Mouse (Mus musculus) left cerebral cortex, adult 18-20 months (tissue): ENCODE data around the gene Abcb9. TPM values are rescaled to one million over a fixed set of nuclear protein-coding genes. Genes with fewer than 3 reads are reported as not detected.

ENCODE experiments used
- DNase-seq, 2 experiments: peaks; one replicate each; pipeline ENCODE4 v3.0.0; 2021 to 2022; ENCODE audit warnings: low spot score in 2 of 2, mixed read lengths in 1 of 2
- total RNA-seq, 2 experiments: library from RNA; stranded (reverse); gene quantifications; 2 replicates each; pipeline ENCODE4 v1.2.3; 2021

Abcb9 gene
- total RNA-seq, 2 experiments from 2014 or later = 53.1 to 57.1 TPM

DNA sequence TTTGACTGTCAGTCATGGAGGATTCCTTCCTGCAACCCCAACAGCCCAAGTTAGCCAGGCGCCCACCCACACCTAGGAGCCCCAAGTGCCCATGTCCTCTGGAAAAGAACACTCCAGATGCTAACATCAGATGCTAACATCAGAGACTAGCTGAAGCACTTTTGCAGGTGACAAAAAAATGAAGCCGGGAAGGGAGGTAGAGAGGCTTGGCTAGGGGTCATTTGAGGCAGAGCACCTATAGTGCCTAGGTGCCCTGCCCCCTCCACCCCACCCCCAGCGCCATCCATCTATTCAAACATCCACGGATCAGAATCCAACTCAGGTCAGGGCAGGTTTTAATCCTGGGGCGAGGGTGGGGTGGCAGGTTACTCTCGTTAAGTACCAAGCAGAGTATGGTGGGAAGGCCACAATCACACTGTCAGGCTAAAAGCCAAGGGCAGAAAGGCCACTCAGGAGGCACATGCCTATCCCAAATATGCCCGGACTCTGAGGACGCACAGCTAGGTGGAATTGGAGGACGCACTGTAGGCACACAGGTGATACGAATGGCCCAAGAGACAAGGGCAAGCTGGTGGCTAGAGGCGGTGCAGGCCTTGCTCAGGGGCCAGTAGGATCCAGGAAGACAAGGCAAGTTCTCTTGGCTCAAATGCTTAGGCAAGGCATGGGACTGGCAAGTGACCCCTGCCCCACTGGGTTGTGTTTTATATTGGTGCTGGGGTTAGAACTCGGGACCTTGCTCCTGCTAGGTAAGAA, 1.6 kb downstream of the Abcb9 start:
- no peak for DNase-seq

GRCm38 (mm10) chr5:124093120-124093794, 2.3 kb downstream of the Abcb9 start:
- peak; percentile 91 for DNase-seq

- DNase-seq = no peak
Measured at GRCm38 (mm10) chr5:124091951-124092406, 3.6 kb downstream of the Abcb9 start.

- DNase-seq = no peak
Measured at GRCm38 (mm10) chr5:124089868-124090267, 5.7 kb downstream of the Abcb9 start.

DNA sequence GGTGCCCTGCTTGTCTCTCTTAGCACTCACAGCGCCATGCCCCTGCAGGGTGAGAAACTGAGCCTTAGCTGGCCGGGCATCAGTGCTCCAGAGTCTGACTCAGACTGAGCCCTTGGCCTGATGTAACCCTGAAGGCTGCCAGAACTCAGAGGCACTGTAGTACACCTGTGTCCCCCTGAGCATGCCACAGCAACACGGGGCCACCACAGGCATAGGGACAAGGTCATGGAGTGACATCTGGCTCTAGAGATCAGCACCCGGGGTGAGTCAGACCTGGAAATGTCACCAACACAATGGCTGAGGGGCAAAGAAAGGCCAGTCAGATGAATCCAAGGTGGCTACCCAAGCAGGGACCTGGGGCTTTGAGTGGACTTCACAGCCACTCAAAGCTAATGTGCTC, 8.7 kb downstream of the Abcb9 start:
- no peak for DNase-seq

DNA sequence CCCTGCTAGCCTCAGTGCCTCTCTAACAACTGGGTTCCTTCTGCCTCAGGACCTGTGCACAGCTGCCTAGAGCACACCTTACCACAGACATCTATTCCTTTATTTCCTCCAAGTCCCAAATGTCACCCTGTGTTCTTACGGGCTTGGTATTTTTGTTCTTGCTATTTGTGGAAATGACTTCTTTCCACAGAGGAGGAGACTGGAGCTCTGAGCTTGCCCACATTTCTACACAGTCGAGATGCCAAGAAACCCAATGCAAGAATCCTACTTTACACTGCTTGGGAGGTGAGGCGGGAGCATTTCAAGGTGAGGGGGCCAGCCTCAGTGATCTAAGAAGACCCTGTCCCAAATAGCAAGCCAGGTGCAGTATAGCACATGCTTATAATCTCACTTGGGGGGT, 10.1 kb downstream of the Abcb9 start:
- DNase-seq = no peak

GRCm38 (mm10) chr5:124084588-124085173, 10.9 kb downstream of the Abcb9 start:
- DNase-seq = peak; percentile 84 to 94

DNA sequence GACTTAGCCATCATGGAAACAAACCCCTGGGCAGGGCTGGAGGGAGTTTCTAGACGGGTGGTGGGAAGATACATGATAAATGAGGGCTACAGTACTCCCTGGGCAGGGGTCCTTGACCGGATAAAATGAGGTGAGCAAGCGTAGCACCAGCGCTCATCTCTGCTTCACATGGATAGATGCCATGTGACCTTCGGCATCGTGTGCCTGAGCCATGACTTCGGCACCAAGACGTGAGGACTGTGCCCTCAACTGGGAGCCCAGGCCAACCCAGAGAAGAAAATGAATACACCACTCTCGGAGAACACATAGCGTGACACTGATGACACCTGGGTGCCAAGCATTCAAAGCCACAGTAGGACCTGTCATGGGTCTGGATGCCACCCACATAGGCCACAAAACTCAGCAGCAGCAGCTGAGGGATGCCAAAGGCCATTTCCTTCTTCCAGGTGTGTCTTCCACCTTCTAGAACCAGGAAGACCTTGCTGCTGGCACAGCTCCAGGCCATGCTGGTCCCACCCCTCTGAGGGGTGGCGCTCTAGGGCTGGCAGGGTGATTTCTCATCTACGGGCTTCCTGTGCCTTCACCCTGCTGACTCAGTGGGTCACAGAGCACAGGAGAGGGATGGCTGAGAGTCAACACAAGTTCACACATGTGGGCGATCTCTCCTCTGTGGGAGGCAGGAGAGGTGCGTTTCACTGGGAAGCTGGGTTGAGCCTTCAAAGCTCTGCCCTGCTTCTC, 11.6 kb downstream of the Abcb9 start:
- DNase-seq = no peak

GRCm38 (mm10) chr5:124082941-124083688, 12.5 kb downstream of the Abcb9 start:
- DNase-seq = no peak

DNA sequence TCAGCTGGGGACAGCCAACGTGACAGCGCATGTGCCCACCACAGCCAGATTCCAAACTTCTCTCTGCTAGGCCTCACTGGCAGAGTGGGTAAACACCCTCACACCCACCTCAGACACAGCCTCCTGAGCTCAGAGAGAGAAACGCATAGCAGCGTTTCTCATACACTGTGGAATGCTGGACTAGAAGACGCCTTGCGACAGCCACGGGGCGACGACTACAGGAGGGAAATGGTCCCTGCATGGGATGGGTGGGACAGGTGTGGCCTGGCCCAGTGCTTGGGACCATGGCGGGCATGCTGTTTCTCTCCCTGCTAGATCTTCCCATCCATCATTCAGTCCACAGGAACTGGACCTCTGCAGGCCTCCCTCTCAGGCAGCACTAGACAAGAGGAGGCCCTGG, 13.2 kb downstream of the Abcb9 start:
- no peak for DNase-seq

- DNase-seq = no peak
Measured at GRCm38 (mm10) chr5:124079880-124080279, 15.7 kb downstream of the Abcb9 start.

DNA sequence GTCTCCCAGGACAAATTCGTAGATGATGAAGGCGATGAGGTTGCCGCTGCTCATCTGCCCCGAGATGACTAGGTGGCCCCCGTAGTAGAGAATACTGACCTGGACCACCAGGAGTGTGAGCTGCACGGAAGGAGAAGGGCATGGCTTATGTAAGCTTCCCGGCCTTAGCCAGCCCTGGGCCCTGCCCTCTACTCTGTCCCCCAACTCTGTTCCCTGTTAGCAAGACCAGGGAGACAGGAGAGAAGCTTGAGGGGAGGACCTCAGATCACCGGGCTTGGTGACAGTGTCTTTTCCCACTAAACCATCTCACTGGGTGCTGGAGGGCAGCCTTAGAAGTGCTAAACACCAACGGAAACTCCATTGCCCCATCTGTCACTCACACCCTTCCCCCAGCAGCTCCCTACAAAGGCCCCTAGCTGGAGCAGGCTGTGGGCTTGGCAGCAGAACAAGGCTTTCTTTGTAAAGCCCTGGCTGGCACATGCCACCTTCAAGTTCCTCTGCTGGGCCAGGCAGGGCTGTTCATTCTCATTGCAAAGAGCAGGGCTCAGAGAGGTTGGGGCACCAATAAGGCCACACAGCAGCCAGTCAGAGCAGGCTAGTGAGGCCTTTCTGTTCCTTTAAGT, 16.7 kb downstream of the Abcb9 start:
- peak; percentile 59 to 68 for DNase-seq

DNA sequence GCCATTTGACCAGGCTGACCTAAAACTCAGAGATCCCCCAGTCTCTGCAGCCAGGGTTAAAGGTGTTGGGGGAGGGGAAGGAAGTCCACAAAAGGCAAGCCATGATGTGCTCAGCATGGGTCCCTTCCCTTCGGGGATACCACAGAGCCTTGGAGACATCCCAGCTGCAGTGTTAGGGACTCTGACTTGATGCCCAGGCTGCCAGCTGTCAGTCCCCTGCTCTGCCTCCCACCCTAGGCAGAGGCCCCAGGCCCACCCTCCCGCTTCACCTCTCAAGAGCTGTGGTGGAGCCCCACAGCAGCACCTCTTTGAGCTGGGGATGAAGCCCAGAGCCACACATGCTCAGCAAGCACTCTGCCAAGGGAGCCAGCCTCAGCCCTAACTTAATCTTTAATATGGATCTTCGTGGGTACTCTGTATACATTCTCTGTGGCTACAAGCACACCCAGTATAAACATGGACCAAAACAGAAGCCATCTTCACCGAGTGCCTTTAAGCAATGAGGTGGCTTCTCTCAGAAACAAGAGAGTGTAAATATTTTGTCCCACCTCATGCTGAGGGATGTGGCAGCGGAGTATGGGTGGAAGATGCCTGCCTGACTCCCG, 17.6 kb downstream of the Abcb9 start:
- DNase-seq = no peak

DNA sequence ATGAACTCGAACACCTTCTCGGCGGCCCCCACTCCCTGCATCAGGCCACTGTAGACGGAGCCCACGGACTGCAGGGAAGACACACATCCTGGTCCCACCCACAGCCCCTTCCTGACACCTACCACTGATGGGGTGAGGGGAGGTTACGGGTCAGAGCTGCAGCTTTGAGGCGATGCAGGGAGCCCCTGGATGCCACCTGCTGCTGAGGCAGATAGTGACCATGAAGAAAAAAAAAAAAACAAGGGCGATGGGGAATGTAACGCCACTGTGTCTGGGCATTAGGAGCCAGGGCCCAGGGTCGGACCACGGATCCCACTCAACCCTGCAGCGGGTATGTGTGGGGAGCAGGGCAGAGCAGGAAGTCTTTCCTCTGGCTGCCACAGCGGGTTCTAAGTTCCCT, 18.4 kb downstream of the Abcb9 start:
- DNase-seq = no peak

GRCm38 (mm10) chr5:124076559-124076958, 19.0 kb downstream of the Abcb9 start:
- DNase-seq = no peak

DNA sequence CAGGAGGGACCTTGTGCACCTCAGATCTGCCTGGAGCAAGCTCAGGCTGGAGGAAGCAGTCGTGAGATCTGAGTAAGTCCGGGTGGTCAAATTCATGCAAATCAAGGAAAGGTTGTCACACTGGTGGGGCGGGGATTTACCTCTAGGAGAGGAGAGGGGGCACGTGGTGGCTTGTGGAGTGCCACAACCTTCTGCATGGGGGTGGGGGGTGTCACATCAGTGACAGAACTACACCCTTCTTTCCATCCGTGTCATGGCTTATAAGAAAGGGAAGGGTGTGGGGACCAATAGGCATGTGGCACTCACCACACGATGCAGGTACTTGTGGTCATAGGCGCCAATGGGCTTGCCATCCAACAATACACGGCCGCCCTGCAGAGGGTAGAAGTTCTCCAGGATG, 19.9 kb downstream of the Abcb9 start:
- no peak for DNase-seq

DNA sequence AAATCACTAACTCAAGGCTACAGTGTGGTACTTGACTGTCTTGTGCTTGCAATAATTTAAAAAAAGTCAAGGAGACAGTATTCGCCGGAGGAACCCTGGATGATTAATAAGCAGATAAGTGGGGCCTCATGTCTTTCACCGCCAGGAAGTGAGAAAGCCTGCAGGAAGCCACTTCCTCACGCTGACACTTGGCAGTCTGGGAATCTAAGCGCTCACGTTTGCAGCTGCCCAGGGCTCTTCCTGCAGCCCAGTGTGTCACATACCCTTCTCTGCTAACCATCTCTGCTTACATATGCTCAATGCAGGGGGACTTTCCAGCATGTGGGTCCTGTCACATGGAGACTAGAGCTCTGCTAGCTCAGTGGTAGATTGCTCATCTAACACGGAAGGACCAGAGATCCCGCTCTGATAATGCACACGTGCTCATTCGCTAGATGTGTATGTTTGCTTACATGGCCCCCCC, 20.7 kb downstream of the Abcb9 start:
- no peak for DNase-seq

DNA sequence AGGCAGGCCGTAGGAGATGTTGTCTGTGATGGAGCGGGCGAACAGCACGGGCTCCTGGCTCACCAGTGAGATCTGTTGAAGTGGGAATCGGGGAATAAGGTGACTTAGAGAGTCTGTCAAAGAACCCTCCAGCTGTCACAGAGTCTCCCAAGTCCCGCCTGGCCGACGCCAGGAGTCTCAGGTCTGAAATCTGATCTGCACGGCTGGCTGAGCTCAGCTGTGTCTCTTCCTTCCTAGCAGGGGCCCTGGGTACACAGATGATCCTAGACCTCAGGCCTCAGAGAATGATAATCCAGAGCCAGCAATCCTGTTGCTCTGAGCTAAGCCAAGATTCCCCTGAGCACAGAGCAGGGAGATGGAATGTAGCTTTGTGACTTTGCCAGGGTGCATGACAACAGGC, 21.9 kb downstream of the Abcb9 start:
- DNase-seq = no peak

- no peak for DNase-seq
Measured at GRCm38 (mm10) chr5:124069657-124070056, 25.9 kb downstream of the Abcb9 start.
